Mouse (Mus musculus) intestine, postnatal 0 days (tissue): Measurements from ENCODE around the gene Mettl7a1. TPM values are rescaled to one million over a fixed set of nuclear protein-coding genes. Genes with fewer than 3 reads are reported as not detected.
"Not testable (repeated sequence)": the region's sequence is repeated elsewhere in the genome, so short reads cannot be mapped to it uniquely, and the experiment has no call there.

ENCODE experiments used
- ATAC-seq: fragments of 200-750 bp; cut with Nextera tagmentation; 2 replicates; pipeline ENCODE4 v1.8.0; 2017; ENCODE audit warnings: mild to moderate bottlenecking, moderate TSS enrichment, moderate library complexity
- H3K27ac ChIP-seq: fragments of 300-500 bp; sonication (generic); 2 replicates; pipeline ENCODE4 v1.5.1; 2014; ENCODE audit warnings: mild to moderate bottlenecking, low read depth, low read length, moderate library complexity
- H3K27me3 ChIP-seq: fragments of 300-500 bp; sonication (generic); replicated peaks from 2 replicates; pipeline ENCODE4 v1.6.1; 2014; ENCODE audit warnings: low read length, mixed read lengths; ENCODE audit not compliant: control insufficient read depth, insufficient read depth
- H3K36me3 ChIP-seq: fragments of 300-500 bp; sonication (generic); 2 replicates; pipeline ENCODE4 v1.6.1; 2014; ENCODE audit warnings: mild to moderate bottlenecking, moderate library complexity; ENCODE audit not compliant: control insufficient read depth, insufficient read depth
- H3K4me1 ChIP-seq: fragments of 300-500 bp; sonication (generic); replicated peaks from 2 replicates; pipeline ENCODE4 v1.6.1; 2014; ENCODE audit warnings: antibody characterized with exemption, low read length, mixed read lengths; ENCODE audit not compliant: control insufficient read depth, insufficient read depth
- H3K4me2 ChIP-seq: fragments of 300-500 bp; sonication (generic); replicated peaks from 2 replicates; pipeline ENCODE4 v1.6.1; 2014; ENCODE audit warnings: low read depth, mild to moderate bottlenecking, moderate library complexity
- H3K4me3 ChIP-seq: fragments of 300-500 bp; sonication (generic); 2 replicates; pipeline ENCODE4 v1.5.1; 2014; ENCODE audit warnings: low read depth, low read length
- H3K9ac ChIP-seq: fragments of 300-500 bp; sonication (generic); 2 replicates; pipeline ENCODE4 v1.6.1; 2014; ENCODE audit warnings: mild to moderate bottlenecking, low read depth, low read length
- H3K9me3 ChIP-seq: fragments of 300-500 bp; sonication (generic); 2 replicates; pipeline ENCODE4 v1.6.1; 2016; ENCODE audit warnings: mixed run types; ENCODE audit not compliant: control insufficient read depth
- CTCF ChIP-seq: sonication (generic); IDR thresholded peaks from 2 replicates; pipeline ENCODE4 v1.5.1; 2016; ENCODE audit warnings: low read depth, mild to moderate bottlenecking, control low read depth, antibody characterized with exemption, moderate library complexity
- WGBS: fragments of 180-500 bp; shearing (Covaris S2); extraction: QIAGEN DNeasy Blood & Tissue Kit; methylation state at CpG from one replicate; pipeline ENCODE4 v1.1.7; 2014; 5-methylcytosine and 5-hydroxymethylcytosine counted together
- polyA plus RNA-seq: library from polyadenylated mRNA; unstranded; fragments of >200 nt; fragmentation: Nextera tagmentation; extraction: Ambion mirVana; gene quantifications from 2 replicates; pipeline ENCODE4 v1.2.1, GENCODE M21; 2015

The Mettl7a1 gene
- polyA plus RNA-seq, 1 experiment from 2014 or later, result 6.8 TPM

DNA sequence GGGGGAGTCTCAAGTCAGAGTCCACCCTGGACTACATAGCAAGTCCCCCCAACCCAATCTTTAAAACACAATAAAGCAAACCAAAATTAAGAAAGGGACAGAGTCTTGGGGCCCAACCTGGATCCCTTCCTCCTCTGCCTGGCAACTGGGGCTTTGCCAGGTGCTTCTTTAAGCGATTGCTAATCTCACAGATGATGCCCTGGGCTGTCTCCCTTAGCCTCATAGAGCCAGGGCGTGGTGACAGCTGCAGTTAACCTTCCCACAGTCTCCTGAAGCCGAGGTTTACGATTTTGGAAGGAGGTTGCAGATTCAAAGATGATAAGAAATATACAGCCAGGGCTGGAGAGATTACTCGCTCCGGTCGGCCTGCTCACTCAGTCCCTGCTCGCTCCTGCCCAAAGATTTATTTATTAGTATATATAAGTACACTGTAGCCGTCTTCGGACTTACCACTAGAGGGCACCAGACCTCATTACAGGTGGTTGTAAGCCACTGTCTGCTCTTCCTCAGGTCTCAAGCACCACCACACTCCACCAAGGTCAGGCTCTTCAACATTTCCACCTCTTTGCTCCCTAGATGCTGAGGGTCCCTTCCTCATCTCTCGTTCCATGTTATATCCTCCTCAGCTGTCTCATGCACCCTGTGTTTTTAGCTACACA, 3.6 kb downstream of the Mettl7a1 start:
- WGBS, result 35% methylated on average over 11 of the region's 11 CpGs
- not testable (repeated sequence) for H3K27ac ChIP-seq
- peak; percentile 32; the same call in 1 of the 2 replicates for ATAC-seq

GRCm38 (mm10) chr15:100312346-100312745, 8.4 kb downstream of the Mettl7a1 start:
- Histone ChIP-seq H3K4me3 (no peak overlapping the region), H3K36me3 (no peaks in the 10 kb centered on the region; the same call in 1 of the 2 replicates), H3K27me3 (no peaks in the 10 kb centered on the region), H3K4me2 (no peak overlapping the region), H3K27ac (no peak overlapping the region), H3K9ac (no peak overlapping the region), H3K9me3 (no peaks in the 10 kb centered on the region), H3K4me1 (no peaks in the 10 kb centered on the region)
- no peak for TF ChIP-seq CTCF
- 51% methylated on average over 2 of the region's 2 CpGs for WGBS
- no peak for ATAC-seq

More for the DNA sequence above, 3.6 kb downstream of the Mettl7a1 start:
- H3K27me3 ChIP-seq, H3K9ac ChIP-seq, H3K9me3 ChIP-seq, H3K4me1 ChIP-seq, H3K4me2 ChIP-seq, H3K36me3 ChIP-seq, H3K4me3 ChIP-seq: not testable (repeated sequence)
- peak; percentile 68 for TF ChIP-seq CTCF

- Histone ChIP-seq H3K27ac (no peak overlapping the region), H3K27me3 (no peaks in the 10 kb centered on the region), H3K9me3 (no peaks in the 10 kb centered on the region), H3K4me1 (no peaks in the 10 kb centered on the region), H3K4me2 (no peak overlapping the region), H3K4me3 (no peak overlapping the region), H3K9ac (no peak overlapping the region), H3K36me3 (no peaks in the 10 kb centered on the region; the same call in 1 of the 2 replicates)
- TF ChIP-seq CTCF, result no peak
- no peak for ATAC-seq
- 92% methylated on average over 5 of the region's 5 CpGs for WGBS
These were observed 10.7 kb downstream of the Mettl7a1 start for GRCm38 (mm10) chr15:100314448-100315145.

- 35% methylated on average over 4 of the region's 4 CpGs for WGBS
- not testable (repeated sequence) for H3K4me1 ChIP-seq, ATAC-seq, H3K27ac ChIP-seq, H3K4me3 ChIP-seq, H3K9me3 ChIP-seq, H3K27me3 ChIP-seq, H3K9ac ChIP-seq, H3K4me2 ChIP-seq, H3K36me3 ChIP-seq
These were observed 14.2 kb downstream of the Mettl7a1 start for GRCm38 (mm10) chr15:100318014-100318671.

DNA sequence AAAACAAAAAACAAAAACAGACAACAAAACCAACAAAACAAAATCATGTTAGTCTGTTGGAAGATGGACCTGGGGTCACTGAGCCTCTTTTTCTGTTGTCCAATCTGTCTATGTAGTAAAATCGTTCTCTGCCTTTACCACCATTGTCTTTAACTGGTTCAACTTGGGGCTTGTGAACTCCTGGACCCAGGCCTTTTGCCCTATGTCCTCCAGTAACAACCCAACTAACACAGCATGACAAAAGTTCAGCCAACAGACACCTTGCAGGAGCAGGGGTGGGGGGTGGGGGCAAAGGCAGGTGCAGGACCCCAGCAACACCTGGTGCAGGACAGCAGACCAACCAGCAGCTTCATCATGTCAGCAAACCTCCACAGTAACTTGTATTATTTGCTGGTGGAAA, 15.9 kb downstream of the Mettl7a1 start:
- no peak for TF ChIP-seq CTCF
- 71% methylated on average over 1 of the region's 1 CpGs for WGBS
- no peaks in the 10 kb centered on the region for H3K36me3 ChIP-seq
- no peaks in the 10 kb centered on the region for H3K9me3 ChIP-seq
- no peak overlapping the region for H3K4me2 ChIP-seq
- no peak for ATAC-seq
- 0 out of 2 replicates have a peak, but pooled peaks cover 5% of the 10 kb centered on the region for H3K4me1 ChIP-seq
- no peak overlapping the region for H3K4me3 ChIP-seq
- no peak overlapping the region for H3K9ac ChIP-seq
- H3K27me3 ChIP-seq, result no peaks in the 10 kb centered on the region
- no peak overlapping the region for H3K27ac ChIP-seq

- TF ChIP-seq CTCF, result no peak
- Histone ChIP-seq H3K9ac (no peak overlapping the region), H3K27ac (peak overlapping the region; percentile 41; the same call in 1 of the 2 replicates), H3K9me3 (no peaks in the 10 kb centered on the region), H3K4me2 (0 out of 2 replicates have a peak overlapping the region, but pooled peaks have one; percentile 21), H3K27me3 (no peaks in the 10 kb centered on the region), H3K4me3 (no peak overlapping the region), H3K4me1 (0 out of 2 replicates have a peak, but pooled peaks cover 5% of the 10 kb centered on the region), H3K36me3 (no peaks in the 10 kb centered on the region)
- peak; percentile 41; the same call in 1 of the 2 replicates for ATAC-seq
- WGBS, result 53% methylated on average over 9 of the region's 9 CpGs
These were observed 16.5 kb downstream of the Mettl7a1 start for GRCm38 (mm10) chr15:100320295-100320905.
